Mouse (Mus musculus) Muller cell, postnatal 12 days (primary cell): Measurements from ENCODE around the gene Tat.

Source experiments
- DNase-seq: peaks from one replicate; pipeline ENCODE4 v3.0.0-alpha.2; 2015; ENCODE audit errors: inconsistent ontology term

Gene Tat

GRCm38 (mm10) chr8:109990224-109990623 is at the start of gene Tat:
Gene Tat (plus strand): TSS chr8:109990437.
- DNase-seq = no peak

GRCm38 (mm10) chr8:109941606-109942360 is 48.5 kb upstream of the Tat start:
- DNase-seq = no peak

- DNase-seq = no peak
Measured at GRCm38 (mm10) chr8:109945153-109945632, 45.0 kb upstream of the Tat start.

GRCm38 (mm10) chr8:109945694-109946093 is 44.5 kb upstream of the Tat start:
- DNase-seq = no peak

- no peak for DNase-seq
Measured at GRCm38 (mm10) chr8:109946272-109946671, 44.0 kb upstream of the Tat start.

GRCm38 (mm10) chr8:109947447-109948284 is 42.6 kb upstream of the Tat start:
- peak; percentile 32 for DNase-seq

GRCm38 (mm10) chr8:109948285-109948564 is 42.0 kb upstream of the Tat start:
- no peak for DNase-seq

GRCm38 (mm10) chr8:109952171-109952570 is 38.1 kb upstream of the Tat start:
- no peak for DNase-seq

GRCm38 (mm10) chr8:109954486-109954948 is 35.7 kb upstream of the Tat start:
- DNase-seq = no peak

GRCm38 (mm10) chr8:109957167-109958028 is 32.8 kb upstream of the Tat start:
- DNase-seq = peak; percentile 49

- peak; percentile 83 for DNase-seq
Measured at GRCm38 (mm10) chr8:109958036-109958655, 32.1 kb upstream of the Tat start.

- DNase-seq = no peak
Measured at GRCm38 (mm10) chr8:109959112-109959511, 31.1 kb upstream of the Tat start.

GRCm38 (mm10) chr8:109961693-109962367 is 28.4 kb upstream of the Tat start, which contains the start of gene Marveld3:
Gene Marveld3 (minus strand): TSS chr8:109962203.
- no peak for DNase-seq

GRCm38 (mm10) chr8:109962896-109963295 is 27.3 kb upstream of the Tat start:
- no peak for DNase-seq

GRCm38 (mm10) chr8:109963421-109963820 is 26.8 kb upstream of the Tat start:
- no peak for DNase-seq

- no peak for DNase-seq
Measured at GRCm38 (mm10) chr8:109964106-109964505, 26.1 kb upstream of the Tat start.

GRCm38 (mm10) chr8:109968837-109969236 is 21.4 kb upstream of the Tat start:
- DNase-seq = no peak

GRCm38 (mm10) chr8:109970323-109970722 is 19.9 kb upstream of the Tat start:
- peak; percentile 47 for DNase-seq

- no peak for DNase-seq
Measured at GRCm38 (mm10) chr8:109972901-109973300, 17.3 kb upstream of the Tat start.

- DNase-seq = no peak
Measured at GRCm38 (mm10) chr8:109979339-109979738, 10.9 kb upstream of the Tat start.
